Mouse (Mus musculus) frontal cortex, postnatal 14 days (tissue): ENCODE results near the gene Vamp4.
"Not testable (repeated sequence)": the region's sequence is repeated elsewhere in the genome, so short reads cannot be mapped to it uniquely, and the experiment has no call there.

Source experiments
- DNase-seq, 2 experiments: peaks; one replicate each; pipeline ENCODE4 v3.0.0; 2022; ENCODE audit warnings: low spot score in 2 of 2

The Vamp4 gene

DNA sequence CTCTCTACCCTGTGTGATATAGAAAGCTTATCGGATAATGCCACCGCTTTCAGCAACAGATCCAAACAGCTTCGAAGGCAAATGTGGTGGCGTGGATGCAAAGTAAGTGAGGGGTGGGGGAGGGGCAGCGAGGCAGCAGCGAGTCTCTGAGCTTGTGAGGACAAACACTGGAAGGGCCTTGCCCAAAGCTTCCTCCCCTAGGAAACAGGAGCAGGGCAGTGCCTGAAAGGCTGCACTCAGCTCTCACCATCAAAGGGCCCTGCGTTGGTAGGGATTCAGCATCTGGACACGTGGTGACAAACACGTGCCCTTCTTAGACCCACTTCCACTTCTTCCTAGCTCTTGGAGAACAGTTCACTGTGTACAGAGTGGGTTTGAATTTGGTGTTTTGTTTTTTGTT, 19.1 kb downstream of the Vamp4 start:
- no peak for DNase-seq

DNA sequence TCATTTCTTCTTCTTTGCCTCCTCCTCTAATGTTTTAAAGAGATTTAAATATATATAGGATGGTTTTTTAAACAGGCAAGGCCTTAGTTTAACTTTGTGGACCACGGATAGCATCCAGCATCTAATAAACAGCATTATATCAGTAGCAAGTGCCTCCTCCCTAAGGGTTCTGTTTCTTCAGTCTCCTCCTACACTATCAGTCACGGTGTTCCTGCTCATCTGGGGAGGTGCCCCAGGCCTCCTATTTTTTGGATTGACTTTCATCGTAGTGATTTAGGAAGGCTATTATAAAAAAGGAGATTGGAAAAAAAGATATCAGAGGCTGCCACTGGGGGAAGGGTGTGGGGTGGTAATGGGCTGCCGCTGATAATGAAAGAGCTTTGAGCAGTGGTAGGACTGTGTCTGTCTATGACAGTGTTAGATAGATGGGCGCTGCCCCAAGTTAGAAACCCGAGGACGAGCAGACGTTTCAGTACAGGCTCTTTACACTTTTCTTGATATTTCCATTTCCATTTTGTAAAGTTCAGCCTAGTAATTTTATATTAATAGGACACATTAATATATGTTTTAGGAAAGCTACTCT, 20.2 kb downstream of the Vamp4 start:
- DNase-seq: no peak

DNA sequence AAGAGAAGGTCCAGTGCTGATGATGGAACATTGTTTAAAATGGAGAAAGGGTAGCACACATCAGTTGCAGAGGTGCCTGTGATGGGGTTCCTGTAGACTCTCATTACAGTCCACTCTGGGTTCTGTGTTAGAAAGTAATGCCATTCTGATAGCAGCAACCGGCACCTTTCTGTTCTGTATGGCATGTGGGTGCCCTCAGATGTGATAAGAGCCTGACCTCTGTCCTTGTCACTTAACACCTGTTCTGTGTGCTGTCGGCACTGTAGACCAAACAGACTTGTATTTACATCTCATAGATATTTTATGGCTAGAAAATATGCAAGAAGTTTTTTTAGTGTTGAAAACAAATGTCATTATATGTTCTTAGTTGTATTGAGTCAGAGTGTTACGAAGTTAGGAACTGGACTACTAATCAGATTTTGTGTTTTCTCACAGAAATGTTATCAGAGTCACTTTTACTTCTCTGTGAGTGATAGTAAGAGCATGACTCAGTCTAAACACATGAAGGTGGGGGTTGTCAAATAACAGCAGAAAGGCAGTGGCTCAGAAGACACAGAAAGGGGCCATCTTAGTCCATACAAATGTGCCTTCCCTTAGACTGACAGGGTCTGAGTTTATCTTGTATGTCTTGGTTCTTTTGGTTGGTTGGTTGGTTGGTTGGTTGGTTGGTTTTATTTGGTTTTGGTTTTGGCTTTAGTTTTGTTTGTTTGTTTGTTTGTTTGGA, 27.2 kb downstream of the Vamp4 start:
- DNase-seq: no peak

DNA sequence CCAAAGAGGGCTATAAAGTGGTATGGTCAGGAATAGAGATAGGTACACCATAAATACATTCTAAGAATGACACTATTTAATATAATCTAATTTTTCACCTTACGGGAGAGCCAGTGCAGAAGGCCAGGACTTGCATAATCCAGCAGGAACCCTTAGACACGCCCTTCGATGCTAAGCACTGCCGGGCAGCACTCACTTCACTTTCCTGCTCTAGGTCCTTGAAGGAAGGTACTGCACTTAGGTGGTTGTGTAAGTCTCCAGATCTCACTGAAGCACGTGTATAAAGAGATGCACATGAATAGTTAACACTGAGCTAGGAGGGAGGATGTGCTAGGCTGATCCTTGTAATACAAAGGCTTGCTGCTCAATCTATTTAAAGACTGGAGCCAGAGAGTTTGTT, 29.3 kb downstream of the Vamp4 start:
- no peak for DNase-seq

DNA sequence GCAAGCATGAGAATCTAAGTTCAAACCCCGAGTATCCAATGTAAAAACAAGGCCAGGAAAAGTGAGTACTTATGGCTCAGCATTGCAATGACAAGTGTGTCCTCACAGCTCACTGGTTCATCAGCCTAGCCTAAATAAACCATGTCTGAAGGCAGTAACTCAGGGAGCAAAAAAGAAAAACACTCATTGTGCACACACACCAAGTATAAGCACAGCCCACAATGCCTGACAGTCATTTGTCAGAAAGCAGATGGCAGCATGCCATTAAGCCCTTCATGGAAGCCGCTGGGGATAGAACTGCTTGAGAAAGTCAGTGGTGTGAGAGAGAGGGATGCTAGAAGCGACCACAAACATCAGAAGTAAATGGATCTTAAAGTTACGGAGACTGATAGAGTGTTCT, 31.0 kb downstream of the Vamp4 start:
- DNase-seq: no peak

DNA sequence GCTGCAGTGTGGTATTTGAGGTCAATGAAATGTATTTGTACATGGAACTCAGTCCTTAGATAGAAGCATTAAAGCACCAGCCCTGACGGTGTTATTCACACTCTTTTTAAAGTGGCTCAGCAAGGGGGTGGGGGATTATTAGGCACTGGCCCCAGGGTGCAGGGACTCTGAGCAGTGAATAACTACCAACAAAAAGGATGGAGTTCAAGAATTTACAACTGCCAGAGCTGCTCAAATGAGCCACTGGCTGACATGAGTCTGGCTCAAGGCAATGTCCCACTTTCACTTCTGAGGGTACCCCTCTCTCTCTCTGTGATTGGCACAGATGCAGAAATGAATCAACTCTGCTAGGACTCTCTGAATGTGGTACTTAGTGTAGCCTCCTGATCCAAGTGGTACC, 37.8 kb downstream of the Vamp4 start:
- no peak for DNase-seq

DNA sequence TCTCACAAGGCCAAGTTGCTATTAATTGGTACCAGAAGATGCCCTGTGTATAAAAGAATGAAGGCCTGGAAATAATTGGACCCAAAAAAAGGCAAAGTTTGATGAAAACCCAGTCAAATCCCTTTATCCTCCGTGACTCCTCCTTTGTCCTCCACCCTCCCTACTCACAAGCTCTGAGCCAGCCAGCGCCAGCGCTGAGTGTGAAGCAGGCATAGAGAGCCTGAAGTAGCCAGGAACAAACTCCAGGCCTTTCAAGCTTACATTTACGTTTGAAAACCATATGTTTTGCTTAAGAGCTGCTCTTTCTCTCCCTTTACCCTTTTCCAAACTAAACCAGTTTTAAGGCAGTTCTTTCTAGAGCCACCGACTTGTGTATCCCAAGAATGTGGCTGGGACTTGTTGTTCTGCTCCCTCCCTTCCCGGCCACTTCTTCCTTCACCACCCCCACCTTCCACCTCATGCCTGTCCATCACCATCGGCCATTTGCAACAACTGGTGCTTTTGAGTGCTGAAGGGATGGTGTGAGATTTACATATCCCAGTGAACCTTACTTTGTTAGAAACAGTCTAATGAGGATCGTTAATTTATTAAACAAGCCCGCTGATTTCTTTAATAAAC, 39.4 kb downstream of the Vamp4 start:
- no peak for DNase-seq

DNA sequence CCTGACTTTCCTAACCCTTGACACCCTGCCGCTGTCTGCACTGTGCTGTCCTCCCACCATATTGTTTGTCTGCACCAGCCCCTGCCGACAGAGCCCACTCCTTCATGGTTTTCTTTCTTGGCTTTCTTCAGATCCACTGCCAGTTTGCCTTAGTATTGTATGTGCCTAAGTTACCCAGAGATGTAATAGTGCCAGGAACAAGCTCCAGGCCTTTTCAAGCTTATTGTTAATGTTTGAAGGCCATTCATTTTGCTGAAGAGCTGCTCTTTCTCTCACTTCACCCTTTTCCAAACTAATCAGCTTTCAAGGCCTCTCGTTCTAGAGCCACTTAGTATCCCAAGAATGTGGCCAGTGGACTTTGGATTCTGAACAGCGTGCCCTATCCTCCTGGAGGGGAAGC, 40.9 kb downstream of the Vamp4 start:
- no peak for DNase-seq

DNA sequence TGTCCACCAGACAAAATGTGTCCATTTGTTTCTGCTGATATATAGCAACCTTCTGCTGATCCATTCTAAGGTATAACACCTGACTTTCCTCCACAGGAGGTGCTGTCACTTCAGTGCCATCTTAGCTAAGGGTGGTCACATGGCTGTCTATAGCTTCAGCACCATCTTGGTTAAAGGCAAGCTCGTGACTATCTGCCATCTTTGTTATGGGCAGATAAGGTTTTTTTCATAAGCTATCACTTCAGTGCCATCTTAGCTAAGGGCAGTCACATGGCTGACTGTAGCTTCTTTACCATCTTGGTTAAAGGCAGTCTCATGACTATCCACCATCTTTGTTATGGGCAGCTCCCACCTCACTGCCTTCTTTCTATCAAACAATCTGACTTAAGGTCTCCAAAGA, 45.2 kb downstream of the Vamp4 start:
- no peak for DNase-seq

DNA sequence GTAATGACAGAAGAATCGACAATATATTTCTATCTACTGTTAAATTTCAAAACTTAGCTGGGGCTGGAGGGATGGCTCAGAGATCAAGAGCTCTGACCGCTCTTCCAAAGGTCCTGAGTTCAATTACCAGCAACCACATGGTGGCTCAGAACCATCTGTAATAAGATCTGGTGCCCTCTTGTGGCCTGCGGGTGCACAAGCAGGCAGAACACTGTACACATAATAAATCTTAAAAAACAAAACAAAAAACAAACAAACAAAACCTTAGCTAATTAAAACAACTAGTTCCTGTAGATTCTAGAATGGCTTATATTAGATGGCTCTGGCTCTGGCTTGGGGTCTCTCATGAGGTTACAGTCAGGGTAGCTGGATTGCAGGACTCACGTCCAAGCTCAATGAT, 50.2 kb downstream of the Vamp4 start:
- DNase-seq: no peak

DNA sequence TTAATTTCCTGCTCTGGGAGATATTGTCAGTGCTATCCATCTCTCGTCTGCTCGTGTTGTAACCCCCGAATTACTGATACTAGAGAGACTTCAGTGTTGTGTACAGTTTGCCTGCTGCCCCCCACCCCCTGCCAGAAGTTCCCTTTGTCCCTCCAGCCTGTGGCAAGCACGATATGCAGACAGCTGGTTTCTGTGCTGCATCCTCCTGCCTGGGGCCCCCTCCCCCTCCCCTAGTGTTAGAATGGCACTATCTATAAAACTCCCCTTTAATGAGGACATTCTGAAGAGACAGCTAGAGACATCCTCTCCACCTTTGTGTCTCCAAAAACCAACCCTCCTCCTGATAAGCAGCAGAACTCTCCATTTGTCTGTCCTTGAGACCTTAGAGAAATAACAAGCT, 53.6 kb downstream of the Vamp4 start:
- no peak for DNase-seq

DNA sequence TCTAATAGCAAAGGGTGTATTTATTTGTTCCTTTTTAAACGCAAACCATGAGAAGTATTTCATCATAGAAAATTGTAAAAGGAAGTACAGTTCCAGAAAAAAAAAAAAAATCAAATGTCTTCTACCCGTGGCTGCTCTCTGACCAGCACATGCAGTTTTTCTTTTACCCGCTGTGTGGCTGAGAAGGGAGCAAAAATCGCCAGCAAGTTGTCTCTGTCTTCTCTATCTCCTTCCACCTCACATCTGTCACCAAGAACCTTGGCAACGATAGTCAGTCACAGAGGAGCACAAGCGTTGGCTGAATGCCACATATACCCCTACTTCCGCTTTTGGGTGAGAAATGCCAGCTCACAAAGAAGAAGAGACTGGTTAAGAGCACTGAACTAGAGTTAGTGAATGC, 54.9 kb downstream of the Vamp4 start:
- DNase-seq: no peak

DNA sequence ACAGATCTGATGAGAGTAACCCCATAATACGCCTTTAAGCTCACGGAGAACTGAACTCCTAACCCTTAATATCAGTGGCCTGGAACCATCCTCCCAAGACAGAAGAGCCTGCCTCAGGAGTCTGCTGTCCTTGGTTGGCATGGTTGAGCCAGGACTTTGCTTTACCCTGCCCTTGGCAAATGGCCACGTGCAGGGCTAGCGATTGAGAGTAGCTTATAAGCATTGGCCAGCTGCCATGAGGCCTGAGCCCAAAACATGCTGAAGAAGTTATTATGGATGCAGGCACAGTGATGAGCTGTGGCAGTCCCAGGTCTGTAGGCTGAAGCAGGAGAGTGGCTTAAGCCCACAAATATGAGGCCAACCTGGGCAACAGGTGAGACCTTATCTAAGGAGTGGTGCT, 57.5 kb downstream of the Vamp4 start:
- not testable (repeated sequence) for DNase-seq

DNA sequence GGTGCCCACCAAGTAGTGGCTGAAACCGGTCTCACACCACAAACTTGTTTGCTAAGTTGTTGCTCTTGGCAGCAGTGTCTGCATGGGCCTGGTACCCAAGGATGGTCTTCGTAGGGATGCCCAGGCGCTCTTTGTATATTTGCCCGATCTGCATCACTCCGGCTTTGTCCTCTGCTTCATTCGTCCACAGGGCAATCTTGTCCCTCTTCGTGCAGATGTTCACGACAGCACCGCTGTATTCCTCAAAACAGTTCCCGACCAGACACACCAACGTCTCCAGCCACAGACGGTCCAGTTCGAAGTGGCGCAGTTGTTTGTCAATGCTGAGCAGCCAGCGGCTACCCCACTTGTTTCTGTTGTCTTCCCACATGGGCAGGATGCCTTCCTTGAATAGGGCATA, 58.0 kb downstream of the Vamp4 start:
- DNase-seq: not testable (repeated sequence)

DNA sequence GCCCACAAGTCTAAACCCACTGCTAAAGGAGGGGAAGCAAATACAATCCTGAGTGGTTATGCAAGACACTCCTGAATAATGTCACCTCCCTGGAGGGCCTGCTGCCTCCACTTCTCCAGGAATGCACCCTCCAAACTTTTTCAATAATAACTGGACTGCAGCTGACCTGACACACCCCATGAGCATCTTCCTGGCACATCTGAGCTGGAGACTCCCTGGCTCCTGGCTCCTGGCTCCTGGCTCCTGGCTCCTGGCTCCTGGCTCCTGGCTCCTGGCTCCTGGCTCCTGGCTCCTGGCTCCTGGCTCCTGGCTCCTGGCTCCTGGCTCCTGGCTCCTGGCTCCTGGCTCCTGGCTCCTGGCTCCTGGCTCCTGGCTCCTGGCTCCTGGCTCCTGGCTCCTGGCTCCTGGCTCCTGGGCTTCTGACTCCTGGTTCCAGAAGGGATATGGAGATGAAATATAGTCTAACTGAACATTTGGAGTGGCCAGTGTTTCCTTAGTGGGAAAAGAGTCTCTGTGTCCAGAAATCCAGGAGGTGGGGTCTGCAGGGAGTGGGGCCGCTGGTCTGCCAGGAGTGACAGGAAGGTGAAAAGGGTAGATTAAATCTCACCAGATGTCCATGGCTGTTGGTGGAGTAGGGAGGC, 65.1 kb downstream of the Vamp4 start:
- not testable (repeated sequence) for DNase-seq

DNA sequence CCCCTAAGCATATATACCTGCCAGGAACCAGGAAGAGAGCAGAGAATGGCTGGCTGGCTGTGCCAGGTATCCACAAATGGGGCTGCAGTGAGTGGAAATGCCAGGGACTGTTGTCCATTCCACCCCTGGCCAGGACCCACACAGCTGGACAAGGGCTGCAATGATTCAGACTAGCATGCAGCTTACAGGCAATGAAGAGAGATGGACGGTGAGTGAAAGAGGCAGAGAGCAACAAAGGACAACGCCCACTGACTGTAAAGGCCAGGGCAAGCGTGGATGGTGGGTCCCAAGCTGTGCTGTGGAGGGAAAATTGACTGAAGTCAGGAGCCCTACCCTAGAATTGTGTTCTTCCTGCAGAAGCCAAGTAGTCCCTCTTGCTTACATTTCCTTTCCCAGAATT, 66.2 kb downstream of the Vamp4 start:
- DNase-seq: no peak

DNA sequence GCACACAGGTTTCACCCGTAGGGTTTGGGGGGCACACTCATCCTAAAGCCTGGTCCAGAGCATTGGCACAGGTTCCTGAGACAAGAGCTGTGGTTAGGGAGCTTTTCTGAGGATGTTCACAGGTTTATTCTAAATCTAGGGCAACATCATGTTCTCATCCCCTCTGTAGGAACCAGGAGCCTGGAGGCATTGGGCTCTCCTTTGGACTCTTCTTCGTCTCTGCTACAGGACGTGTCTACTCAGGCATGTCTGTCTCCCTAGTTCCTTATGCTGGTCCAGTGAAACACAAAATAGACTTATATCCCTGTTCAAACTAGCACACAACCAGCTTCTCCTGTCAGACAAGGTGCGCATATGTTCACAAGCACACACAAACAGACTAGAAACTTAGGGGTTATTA, 68.2 kb downstream of the Vamp4 start:
- no peak for DNase-seq

DNA sequence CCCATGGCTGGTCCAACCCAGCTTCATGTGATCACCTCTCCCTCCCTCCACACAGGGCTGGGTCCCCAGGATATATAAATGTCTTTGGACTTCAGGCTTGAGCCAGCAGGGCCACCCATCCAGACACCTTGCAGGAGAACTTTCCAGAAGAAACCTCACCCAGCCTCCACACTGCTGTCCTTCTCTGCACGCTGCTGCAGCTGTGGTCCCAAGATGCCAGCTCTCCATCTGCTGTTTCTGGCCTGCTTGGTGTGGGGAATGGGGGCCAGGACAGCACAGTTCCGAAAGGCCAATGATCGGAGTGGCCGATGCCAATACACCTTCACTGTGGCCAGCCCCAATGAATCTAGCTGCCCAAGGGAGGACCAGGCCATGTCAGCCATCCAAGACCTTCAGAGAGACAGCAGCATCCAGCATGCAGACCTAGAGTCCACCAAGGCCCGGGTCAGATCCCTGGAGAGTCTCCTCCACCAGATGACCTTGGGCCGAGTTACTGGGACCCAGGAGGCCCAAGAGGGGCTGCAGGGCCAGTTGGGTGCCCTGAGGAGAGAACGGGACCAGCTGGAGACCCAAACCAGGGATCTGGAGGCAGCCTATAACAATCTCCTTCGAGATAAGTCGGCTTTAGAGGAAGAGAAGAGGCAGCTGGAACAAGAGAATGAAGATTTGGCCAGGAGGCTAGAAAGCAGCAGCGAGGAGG, 68.9 kb downstream of the Vamp4 start, which contains the start of gene Myoc:
TSS of gene Myoc (plus strand) at position 105 of the 700 bp plus-strand sequence.
- DNase-seq: no peak

DNA sequence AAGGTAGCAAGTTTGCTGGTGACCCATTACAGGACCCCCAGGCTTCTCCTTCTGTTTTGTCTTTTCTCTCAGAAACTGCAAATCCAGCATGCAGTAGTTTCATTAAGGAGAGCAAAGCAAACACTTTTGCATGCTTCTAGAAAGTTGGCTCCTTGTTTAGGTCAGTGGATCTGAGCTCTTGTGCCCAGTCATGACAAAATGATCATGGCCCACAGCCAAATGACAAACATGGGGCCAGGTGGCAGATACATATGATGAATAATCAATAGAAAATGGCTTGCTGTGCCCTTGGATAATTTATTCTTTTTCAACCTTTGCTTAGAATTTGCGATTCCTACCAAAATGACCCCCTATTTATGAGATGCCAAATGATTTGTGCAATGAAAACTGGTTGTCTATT, 69.5 kb downstream of the Vamp4 start:
- no peak for DNase-seq

DNA sequence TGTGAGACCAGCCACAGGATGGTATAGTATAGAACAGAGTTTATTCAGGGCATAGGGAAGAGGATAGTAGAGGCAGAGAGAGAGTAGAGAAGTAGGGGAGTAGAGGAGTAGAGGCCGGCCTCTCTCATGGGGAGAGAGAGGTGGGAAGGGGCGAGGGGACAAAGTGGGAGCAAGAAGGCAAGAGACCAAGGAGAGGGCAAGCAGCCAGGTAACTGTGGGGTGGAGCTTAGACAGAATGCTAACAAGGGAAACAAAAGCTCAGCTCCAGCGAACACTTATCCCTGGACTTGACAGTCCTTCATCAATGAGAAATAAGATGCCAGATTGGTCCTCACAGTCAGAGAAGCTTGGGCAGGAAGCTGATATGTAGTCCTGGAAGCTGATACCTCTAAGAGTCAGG, 72.3 kb downstream of the Vamp4 start:
- DNase-seq: no peak

DNA sequence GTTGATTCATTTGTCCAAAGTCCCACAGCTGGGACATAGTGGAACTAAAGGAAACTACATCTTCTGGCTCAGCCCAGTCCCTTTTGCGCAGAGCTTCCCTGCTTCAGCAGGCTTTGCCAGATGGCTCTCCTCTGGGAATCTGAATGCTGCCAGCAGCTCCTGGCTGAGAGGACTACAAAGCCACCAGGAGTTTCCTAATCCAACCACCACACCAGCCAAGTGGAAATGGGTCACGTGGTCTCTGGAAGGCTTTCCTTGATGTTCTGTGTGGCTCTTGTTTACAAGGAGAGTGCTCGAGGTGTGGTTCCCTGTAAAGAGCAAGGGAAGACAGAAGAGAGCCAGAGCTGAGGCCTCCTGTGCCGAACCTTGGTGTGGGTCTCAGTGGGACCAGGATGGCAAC, 73.4 kb downstream of the Vamp4 start:
- peak; percentile 21 to 36 for DNase-seq

DNA sequence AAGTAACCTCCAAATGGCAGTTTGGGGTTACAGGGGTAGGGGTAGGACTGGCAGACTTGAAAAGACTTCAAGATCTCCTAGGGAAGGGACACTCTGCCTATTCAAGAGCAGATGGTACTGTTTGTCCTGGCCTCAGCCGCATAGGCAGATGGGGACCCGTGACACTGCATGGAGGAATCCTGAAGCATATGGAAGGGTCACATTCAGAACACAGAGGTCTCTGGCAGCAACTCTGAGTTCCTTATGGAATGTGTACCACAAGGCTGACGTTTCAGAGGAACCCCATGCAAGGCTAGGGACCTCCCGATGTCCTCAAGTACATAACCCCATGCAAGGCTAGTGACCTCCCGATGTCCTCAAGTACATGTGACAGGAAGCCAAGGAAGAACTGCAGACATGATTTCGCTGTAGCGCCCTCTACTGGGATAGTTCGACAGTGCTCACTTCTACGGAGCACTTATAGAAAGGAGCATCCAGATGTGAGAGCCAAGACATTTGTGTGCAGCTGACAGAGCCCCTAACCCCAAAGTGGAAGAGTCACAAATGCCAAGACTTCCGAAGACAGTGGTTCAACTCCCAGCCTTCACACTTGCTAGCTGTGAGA, 75.9 kb downstream of the Vamp4 start:
- no peak for DNase-seq
